Mouse (Mus musculus): ENCODE results near the gene Sema6d.

DNA sequence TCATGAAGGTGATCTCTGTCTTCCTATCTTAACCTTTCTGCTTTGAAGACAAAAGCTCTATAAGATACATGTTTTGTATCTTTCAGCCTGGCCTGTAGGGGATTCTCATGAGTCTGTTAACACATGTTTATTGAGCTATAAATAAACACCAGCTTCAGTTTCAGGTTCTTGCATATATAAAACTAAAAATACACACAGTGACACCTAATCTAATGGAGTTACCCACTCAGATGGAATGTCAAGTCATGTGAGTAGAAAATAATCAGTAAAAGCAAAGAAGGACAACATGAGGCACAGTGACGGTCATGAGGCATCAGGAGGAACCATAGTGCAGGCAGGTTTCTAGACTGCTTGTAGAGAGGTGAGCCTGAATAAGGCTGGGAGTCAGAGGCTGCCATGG lies 319.2 kb downstream of the Sema6d start:
- TF ChIP-seq POLR2A (IDR thresholded peaks at IDR 0.05; ENCODE audit: low read depth, low read length) (no peak), CTCF (conservative IDR thresholded peaks at IDR 0.05; ENCODE audit: insufficient read depth, insufficient read length, low read depth, low read length) (no peak)
